Mouse (Mus musculus): ENCODE results near the gene Aph1a. TPM values are rescaled to one million over a fixed set of nuclear protein-coding genes. Genes with fewer than 3 reads are reported as not detected.
A peak's percentile ranks its signal among the peaks of the same experiment; 100 is the strongest.
"Not testable (repeated sequence)": the region's sequence is repeated elsewhere in the genome, so short reads cannot be mapped to it uniquely, and the experiment has no call there.

Gene Aph1a
- polyA plus RNA-seq, 1 experiment from 2014 or later = 33.3 TPM

DNA sequence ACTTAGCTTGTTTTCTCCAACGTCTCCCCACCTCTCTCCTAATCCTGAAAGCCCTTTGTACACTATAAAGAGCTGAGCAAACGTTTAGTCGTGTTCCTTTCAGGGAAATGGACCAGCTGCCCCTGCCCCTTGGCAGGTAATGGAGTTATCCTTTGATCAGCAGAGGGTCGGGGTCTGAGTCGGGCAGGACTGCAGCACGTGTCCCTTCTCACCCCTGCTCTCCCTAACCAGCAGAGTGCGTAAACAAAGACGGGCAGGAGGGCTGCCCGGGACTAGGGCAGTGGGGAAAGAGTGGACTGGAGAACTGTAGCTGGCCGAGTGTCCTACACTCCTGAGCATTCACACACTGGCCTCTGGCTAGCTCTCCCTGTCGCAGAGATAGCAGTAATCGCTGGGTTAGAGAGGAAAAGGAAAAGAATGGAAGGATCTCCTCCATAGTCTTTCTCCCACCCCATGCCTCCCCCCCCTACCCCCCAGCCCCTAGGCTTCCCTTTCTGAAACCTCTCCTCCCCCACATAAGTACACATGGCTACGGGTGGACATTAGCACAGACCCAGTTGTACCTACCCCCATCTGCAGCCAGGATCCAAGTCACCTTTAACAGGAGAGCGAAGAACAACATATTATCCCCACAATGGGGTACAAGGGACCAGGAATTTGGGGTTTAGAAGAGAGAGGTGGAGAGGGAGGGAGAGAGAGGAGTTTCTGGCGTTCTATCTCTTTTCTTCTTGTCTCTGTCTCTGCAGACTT lies 10.2 kb downstream of the Aph1a start:
- Histone ChIP-seq H3K4me2 (peak overlapping the region; percentile 76), H3K27me3 (peaks cover 27% of the 10 kb centered on the region), H3K4me3 (peak overlapping the region; percentile 38), H3K9me3 (no peaks in the 10 kb centered on the region), H3K9ac (0 out of 2 replicates have a peak overlapping the region, but pooled peaks have one; percentile 34), H3K4me1 (replicated peaks) (peaks cover 36% of the 10 kb centered on the region), H3K36me3 (no peaks in the 10 kb centered on the region), H3K27ac (replicated peaks) (no peak overlapping the region)
- WGBS = 1% methylated on average over 15 of the region's 15 CpGs
- no peak for ATAC-seq (ENCODE audit: low read depth)

DNA sequence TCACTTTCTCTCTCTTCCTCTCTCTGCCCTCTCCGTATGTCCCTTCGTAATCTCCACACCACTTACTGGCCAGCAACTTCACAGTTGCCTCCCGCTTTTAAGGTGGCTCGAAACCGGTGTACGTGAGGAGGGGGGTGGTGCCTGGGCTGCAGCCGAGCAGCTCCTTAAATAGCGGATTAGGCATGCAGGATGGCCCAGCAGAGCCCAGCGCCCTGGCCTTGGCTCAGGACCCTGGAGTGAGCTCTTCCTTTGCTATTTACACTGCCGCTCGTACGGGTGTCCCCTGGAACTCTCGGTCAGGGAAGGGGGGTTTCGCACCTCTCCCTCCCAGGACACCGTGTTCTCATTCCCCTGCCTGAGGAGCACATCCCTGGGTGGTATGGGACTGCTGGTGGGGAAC lies 10.8 kb downstream of the Aph1a start, which contains the start of gene Car14:
Car14 (minus strand) TSS at position 124 of the 400 bp plus-strand sequence.
- H3K4me1 ChIP-seq (replicated peaks) = peaks cover 36% of the 10 kb centered on the region
- no peak within 1 kb of the TSS for H3K27ac ChIP-seq (replicated peaks)
- no peaks in the 10 kb centered on the region for H3K36me3 ChIP-seq
- H3K27me3 ChIP-seq = peaks cover 27% of the 10 kb centered on the region
- peak within 1 kb of the TSS; percentile 60 for H3K9ac ChIP-seq
- ATAC-seq (ENCODE audit: low read depth) = 0 out of 2 replicates have a peak, but pooled peaks have one; percentile 15
- H3K4me2 ChIP-seq = peak within 1 kb of the TSS; percentile 76
- WGBS = 1% methylated on average over 15 of the region's 15 CpGs
- H3K4me3 ChIP-seq = peak within 1 kb of the TSS; percentile 38
- no peaks in the 10 kb centered on the region for H3K9me3 ChIP-seq

DNA sequence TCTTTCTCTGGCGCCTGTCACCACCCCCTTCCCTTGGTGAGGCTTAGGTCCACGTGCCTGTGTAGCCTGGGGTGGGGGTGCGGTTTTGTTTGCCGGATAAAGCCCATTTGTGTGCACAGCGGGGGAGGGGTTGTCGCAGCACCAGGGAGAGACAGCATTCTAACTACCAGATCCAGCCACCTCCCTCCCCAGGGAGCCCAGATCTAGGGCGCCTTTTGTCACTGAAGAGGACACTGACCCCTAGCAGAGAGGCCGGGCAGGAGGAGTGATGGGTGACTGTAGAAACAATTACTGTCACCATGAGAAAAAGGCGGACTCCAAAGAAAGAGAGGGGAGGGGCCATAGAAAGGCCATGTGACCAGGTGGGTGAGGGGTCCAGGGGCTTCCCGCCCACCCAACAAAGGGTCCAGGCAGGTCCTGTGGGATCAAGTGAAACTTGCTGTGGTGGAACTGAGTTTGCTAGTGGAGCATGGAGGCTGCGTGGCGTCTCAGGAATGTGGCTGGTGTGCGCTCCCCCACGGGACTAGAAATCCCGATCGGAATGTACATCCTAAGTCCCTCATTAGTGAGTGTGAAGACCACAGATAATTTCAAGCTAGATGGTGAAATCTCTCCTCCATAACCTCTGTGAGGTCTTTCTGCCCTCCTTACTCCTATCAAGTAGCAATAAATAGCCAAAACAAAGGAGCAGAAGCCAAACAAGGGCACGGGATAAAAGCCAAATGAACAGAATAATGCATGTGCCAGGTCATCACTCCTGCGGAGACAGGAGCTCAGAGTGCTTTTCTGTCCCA lies 11.6 kb downstream of the Aph1a start:
- H3K27ac ChIP-seq (replicated peaks) = no peak overlapping the region
- H3K4me3 ChIP-seq = peak overlapping the region; percentile 38
- under 1% methylated on average over 18 of the region's 18 CpGs for WGBS
- H3K9ac ChIP-seq = peak overlapping the region; percentile 60
- ATAC-seq (ENCODE audit: low read depth) = peak; percentile 46; the same call in 1 of the 2 replicates
- H3K36me3 ChIP-seq = no peaks in the 10 kb centered on the region
- no peaks in the 10 kb centered on the region for H3K9me3 ChIP-seq
- H3K4me1 ChIP-seq (replicated peaks) = peaks cover 36% of the 10 kb centered on the region
- peak overlapping the region; percentile 76 for H3K4me2 ChIP-seq
- H3K27me3 ChIP-seq = peaks cover 27% of the 10 kb centered on the region

DNA sequence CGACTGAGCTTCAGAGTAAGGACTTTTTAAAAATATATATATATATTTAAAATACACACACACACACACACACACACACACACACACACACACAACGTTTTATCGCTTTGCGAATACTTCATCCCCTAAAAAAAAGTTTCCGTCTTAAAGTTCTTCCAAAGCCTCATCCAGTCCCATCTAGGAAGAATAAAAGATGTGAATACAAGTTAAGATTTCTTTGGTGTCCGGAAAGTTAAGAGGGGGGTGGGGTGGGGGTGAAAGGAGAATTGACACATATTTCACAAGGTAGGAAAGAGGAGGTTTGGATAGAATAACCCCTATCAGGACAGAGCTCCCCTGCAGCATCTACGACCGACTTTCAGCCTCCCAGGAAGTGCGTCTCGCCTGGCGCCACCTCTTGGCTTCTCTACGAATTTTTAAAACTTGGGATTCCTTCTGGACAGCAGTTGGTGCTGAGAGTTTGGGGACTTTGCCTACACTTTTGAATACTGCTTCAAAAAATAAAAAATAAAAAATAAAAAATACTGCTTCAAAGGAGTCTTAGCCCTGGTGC lies 12.2 kb downstream of the Aph1a start:
- peaks cover 27% of the 10 kb centered on the region for H3K27me3 ChIP-seq
- 0% methylated on average over 12 of the region's 12 CpGs for WGBS
- H3K9me3 ChIP-seq = no peaks in the 10 kb centered on the region
- peak overlapping the region; percentile 38; the same call in 1 of the 2 replicates for H3K4me3 ChIP-seq
- H3K27ac ChIP-seq (replicated peaks) = no peak overlapping the region
- peak overlapping the region; percentile 60; the same call in 1 of the 2 replicates for H3K9ac ChIP-seq
- peak overlapping the region; percentile 76 for H3K4me2 ChIP-seq
- no peaks in the 10 kb centered on the region for H3K36me3 ChIP-seq
- peaks cover 36% of the 10 kb centered on the region for H3K4me1 ChIP-seq (replicated peaks)
- no peak for ATAC-seq (ENCODE audit: low read depth)

DNA sequence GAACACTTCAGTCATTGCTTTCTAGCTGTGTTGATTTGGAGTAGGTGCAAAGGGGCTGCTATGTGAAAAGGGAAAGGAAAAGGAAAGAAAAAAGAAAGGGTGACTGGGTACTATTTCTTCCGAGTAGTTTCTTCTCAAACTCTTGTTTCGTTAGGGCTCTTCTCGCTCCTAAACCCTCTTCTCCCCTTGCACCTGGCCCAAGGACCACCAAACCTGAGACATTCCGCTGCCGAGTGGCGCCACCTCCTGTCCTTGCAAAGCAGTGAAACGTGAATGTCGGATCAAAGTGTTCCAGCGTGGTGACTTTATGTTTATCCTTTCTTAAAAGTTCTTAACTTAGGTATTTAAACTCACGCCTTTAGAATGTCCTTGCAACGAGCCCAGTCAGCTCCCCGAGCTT lies 13.1 kb downstream of the Aph1a start:
- H3K4me3 ChIP-seq = peak overlapping the region; percentile 10; the same call in 1 of the 2 replicates
- H3K36me3 ChIP-seq = no peaks in the 10 kb centered on the region
- H3K27ac ChIP-seq (replicated peaks) = no peak overlapping the region
- ATAC-seq (ENCODE audit: low read depth) = no peak
- no peak overlapping the region for H3K9ac ChIP-seq
- peak overlapping the region; percentile 76 for H3K4me2 ChIP-seq
- H3K4me1 ChIP-seq (replicated peaks) = peaks cover 36% of the 10 kb centered on the region
- under 1% methylated on average over 12 of the region's 12 CpGs for WGBS
- no peaks in the 10 kb centered on the region for H3K9me3 ChIP-seq
- peaks cover 27% of the 10 kb centered on the region for H3K27me3 ChIP-seq

- Histone ChIP-seq H3K9me3 (no peaks in the 10 kb centered on the region), H3K9ac (no peak overlapping the region), H3K27me3 (peaks cover 27% of the 10 kb centered on the region), H3K4me1 (replicated peaks) (peaks cover 36% of the 10 kb centered on the region), H3K4me3 (no peak overlapping the region), H3K27ac (replicated peaks) (no peak overlapping the region), H3K36me3 (no peaks in the 10 kb centered on the region), H3K4me2 (no peak overlapping the region)
- 53% methylated on average over 4 of the region's 4 CpGs for WGBS
- no peak for ATAC-seq (ENCODE audit: low read depth)
These were observed 13.8 kb downstream of the Aph1a start for GRCm38 (mm10) chr3:95907613-95908012.

DNA sequence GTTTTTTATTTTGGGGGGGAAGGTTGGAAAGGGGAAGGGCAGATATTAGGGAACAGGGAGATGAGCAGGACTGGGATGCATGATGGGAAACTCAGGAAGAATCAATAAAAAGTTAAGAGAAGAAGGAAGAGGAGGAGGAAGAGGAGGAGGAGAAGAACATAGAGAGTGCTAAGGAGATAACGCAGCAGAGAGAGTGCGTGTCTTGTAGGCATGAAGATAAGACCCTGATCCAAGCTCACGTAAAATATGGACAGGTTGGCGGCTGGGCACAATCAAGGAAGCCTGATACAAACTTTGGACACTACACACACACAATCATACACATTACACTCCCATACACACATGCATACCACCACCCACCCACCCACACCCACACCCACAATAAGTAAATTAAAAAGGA lies 20.9 kb downstream of the Aph1a start:
- no peaks in the 10 kb centered on the region for H3K9me3 ChIP-seq
- H3K4me3 ChIP-seq = no peak overlapping the region
- no peak overlapping the region for H3K9ac ChIP-seq
- 95% methylated on average over 4 of the region's 4 CpGs for WGBS
- no peak for ATAC-seq (ENCODE audit: low read depth)
- no peaks in the 10 kb centered on the region for H3K36me3 ChIP-seq
- H3K27me3 ChIP-seq = no peaks in the 10 kb centered on the region
- H3K4me2 ChIP-seq = no peak overlapping the region
- no peak overlapping the region for H3K27ac ChIP-seq (replicated peaks)
- H3K4me1 ChIP-seq (replicated peaks) = no peaks in the 10 kb centered on the region

DNA sequence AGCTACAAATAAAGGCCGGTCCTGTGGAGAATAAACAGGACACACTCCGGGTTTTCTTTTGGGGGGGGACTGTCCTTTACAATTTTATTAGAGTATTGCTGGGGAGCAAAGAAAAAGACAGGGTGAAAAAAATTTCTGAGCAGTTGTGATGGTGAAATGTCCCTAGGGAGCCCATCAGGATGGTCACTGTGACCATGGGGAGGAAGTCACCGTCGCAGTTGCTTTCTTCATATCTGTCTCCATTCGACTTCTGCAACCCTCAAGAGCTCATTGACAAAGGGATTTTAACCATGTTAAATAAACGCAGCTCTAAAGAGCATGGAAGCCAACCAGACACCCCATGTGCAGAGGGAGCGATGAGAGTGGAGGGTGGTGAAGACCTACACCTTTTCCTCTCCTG lies 23.0 kb downstream of the Aph1a start:
- no peaks in the 10 kb centered on the region for H3K4me1 ChIP-seq (replicated peaks)
- ATAC-seq (ENCODE audit: low read depth) = no peak
- no peak overlapping the region for H3K9ac ChIP-seq
- H3K9me3 ChIP-seq = no peaks in the 10 kb centered on the region
- H3K4me2 ChIP-seq = no peak overlapping the region
- H3K27ac ChIP-seq (replicated peaks) = no peak overlapping the region
- H3K4me3 ChIP-seq = no peak overlapping the region
- 72% methylated on average over 7 of the region's 7 CpGs for WGBS
- H3K36me3 ChIP-seq = no peaks in the 10 kb centered on the region
- H3K27me3 ChIP-seq = no peaks in the 10 kb centered on the region

- not testable (repeated sequence) for H3K4me1 ChIP-seq (replicated peaks); H3K36me3 ChIP-seq; H3K4me3 ChIP-seq; H3K9ac ChIP-seq; ATAC-seq (ENCODE audit: low read depth); H3K9me3 ChIP-seq; H3K27me3 ChIP-seq; H3K27ac ChIP-seq (replicated peaks); H3K4me2 ChIP-seq
- WGBS = 54% methylated on average over 2 of the region's 2 CpGs
These were observed 26.8 kb downstream of the Aph1a start for GRCm38 (mm10) chr3:95920532-95920931.

DNA sequence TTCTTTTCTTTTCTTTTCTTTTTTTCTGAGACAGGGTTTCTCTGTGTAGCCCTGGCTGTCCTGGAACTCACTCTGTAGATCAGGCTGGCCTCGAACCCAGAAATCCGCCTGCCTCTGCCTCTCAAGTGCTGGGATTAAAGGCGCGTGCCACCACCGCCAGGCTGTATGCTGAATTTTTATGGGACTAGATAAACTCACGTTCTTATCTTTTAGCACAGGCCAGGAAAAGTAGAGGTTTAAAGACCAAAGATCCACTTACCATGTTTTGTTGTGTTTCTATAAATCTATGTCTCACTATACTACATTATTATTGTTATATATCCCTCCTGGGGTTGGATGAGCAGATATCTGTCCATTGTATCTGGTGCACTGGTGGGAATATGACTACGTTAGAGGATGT lies 29.7 kb downstream of the Aph1a start:
- not testable (repeated sequence) for H3K36me3 ChIP-seq; H3K9me3 ChIP-seq; H3K4me2 ChIP-seq; ATAC-seq (ENCODE audit: low read depth); H3K4me3 ChIP-seq; H3K27ac ChIP-seq (replicated peaks); H3K9ac ChIP-seq; H3K27me3 ChIP-seq; H3K4me1 ChIP-seq (replicated peaks)
- WGBS = 89% methylated on average over 7 of the region's 7 CpGs

DNA sequence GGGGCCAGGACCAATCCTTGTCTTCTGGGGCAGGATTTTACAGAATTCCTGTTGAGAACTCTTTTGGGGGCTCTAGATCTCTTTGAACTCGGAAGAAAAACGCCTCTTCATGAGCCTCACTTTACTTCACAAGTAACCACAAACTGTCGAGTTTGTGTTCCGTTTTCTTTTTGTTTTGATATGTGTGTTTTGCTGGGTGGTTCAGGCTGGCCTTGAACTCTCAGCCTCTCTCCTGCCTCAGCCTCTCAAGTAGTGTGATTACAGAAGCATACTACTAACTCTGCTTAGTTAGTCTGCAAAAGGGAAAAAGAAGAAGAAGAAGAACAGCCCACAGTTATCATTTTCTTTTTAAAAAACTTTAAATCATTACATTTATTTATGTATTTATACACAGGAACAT lies 30.4 kb downstream of the Aph1a start:
- no peaks in the 10 kb centered on the region for H3K9me3 ChIP-seq
- H3K27ac ChIP-seq (replicated peaks) = no peak overlapping the region
- no peaks in the 10 kb centered on the region for H3K4me1 ChIP-seq (replicated peaks)
- H3K36me3 ChIP-seq = no peaks in the 10 kb centered on the region
- no peak overlapping the region for H3K9ac ChIP-seq
- no peaks in the 10 kb centered on the region for H3K27me3 ChIP-seq
- no peak overlapping the region for H3K4me3 ChIP-seq
- WGBS = 79% methylated on average over 4 of the region's 4 CpGs
- ATAC-seq (ENCODE audit: low read depth) = no peak
- no peak overlapping the region for H3K4me2 ChIP-seq

- no peak overlapping the region for H3K4me2 ChIP-seq
- WGBS = 87% methylated on average over 5 of the region's 5 CpGs
These were observed 31.3 kb downstream of the Aph1a start for GRCm38 (mm10) chr3:95925087-95925486.

More at GRCm38 (mm10) chr3:95925087-95925486, 31.3 kb downstream of the Aph1a start:
- no peaks in the 10 kb centered on the region for H3K36me3 ChIP-seq
- no peak overlapping the region for H3K4me3 ChIP-seq
- H3K4me1 ChIP-seq (replicated peaks) = no peaks in the 10 kb centered on the region
- no peaks in the 10 kb centered on the region for H3K27me3 ChIP-seq
- no peak overlapping the region for H3K9ac ChIP-seq
- no peak for ATAC-seq (ENCODE audit: low read depth)
- H3K9me3 ChIP-seq = no peaks in the 10 kb centered on the region
- no peak overlapping the region for H3K27ac ChIP-seq (replicated peaks)

Measured in neural tube, embryonic 13.5 days (tissue).